Mouse (Mus musculus): ENCODE data around the gene Nphs1. TPM values are rescaled to one million over a fixed set of nuclear protein-coding genes. Genes with fewer than 3 reads are reported as not detected.

Gene Nphs1
- polyA plus RNA-seq, 1 experiment, result 1.8 TPM

- peak in 1 of 2 experiments; percentile 41 for DNase-seq (ENCODE audit: low read depth in 1 of 2, low spot score in 2 of 2)
- Histone ChIP-seq H3K27ac (ENCODE audit: insufficient read depth, low read length) (peak overlapping the region; percentile 85), H3K36me3 (ENCODE audit: control insufficient read depth, insufficient read depth, low read length) (no peaks in the 10 kb centered on the region), H3K27me3 (ENCODE audit: control insufficient read depth, insufficient read depth, low read length) (no peaks in the 10 kb centered on the region), H3K4me1 (ENCODE audit: control insufficient read depth, insufficient read depth, insufficient read length) (peaks cover 42% of the 10 kb centered on the region; the same call in 1 of the 2 replicates), H3K4me3 (ENCODE audit: extremely low read depth, insufficient read depth, insufficient read length) (no peak overlapping the region)
- TF ChIP-seq CTCF (IDR thresholded peaks at IDR 0.05; ENCODE audit: extremely low read depth, insufficient read depth, insufficient read length, insufficient replicate concordance) (no peak), POLR2A (IDR thresholded peaks at IDR 0.05; ENCODE audit: low read depth, low read length) (no peak)
- WGBS, result 10% methylated on average over 9 of the region's 9 CpGs
These were observed 40.3 kb upstream of the Nphs1 start for GRCm38 (mm10) chr7:30417856-30418255.

DNA sequence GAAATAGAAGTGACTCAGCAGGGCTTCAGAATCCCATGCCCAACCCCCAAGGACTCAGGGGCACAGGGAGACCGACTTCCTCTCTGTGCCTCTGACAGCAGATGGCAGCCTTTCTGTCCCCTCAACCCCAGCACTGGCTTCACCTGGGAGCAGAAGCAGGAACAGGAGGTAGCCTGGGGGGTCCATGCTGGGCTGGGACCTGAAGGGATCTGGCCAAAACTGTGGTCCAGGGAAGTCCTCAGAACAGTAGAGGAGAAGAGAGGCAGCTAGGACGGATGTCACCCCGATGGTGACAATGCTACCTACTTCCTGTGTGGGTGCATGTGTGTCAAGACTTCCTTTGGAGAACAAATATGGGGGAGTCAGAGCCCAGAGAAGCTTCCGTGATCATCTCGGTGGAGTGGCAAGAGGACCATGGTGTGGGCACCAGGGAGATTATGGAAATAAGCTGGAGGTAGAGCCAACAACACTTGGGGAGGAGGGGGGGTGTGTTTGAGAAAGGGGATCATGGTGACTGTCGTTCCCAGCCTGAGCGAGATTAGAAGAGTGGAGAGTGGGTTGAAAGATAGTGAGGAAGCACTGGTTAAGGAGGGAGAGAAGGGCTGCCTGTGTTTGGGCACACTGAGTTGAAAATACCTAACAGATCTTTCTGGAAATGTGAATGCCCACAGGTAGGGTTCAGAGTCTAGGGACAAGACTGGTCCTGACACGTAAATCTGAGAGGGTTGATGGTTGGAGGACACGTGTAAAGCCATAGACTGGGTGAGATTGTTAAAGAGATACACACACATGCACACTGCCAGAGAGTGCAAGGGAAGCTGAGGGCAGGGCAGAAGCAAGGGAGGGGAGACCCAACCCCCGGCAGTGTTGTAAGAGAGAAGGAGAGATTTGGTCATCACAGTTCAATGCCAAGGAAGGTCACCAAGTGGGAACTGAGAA lies 38.3 kb upstream of the Nphs1 start, which contains the start of gene Hcst:
Gene Hcst (minus strand): TSS at position 294 of the 939 bp plus-strand sequence.
- Histone ChIP-seq H3K27ac (ENCODE audit: insufficient read depth, low read length) (peak within 1 kb of the TSS; percentile 97), H3K27me3 (ENCODE audit: control insufficient read depth, insufficient read depth, low read length) (no peaks in the 10 kb centered on the region), H3K4me3 (ENCODE audit: extremely low read depth, insufficient read depth, insufficient read length) (peak within 1 kb of the TSS; percentile 62), H3K4me1 (ENCODE audit: control insufficient read depth, insufficient read depth, insufficient read length) (peaks cover 43% of the 10 kb centered on the region; the same call in 1 of the 2 replicates), H3K36me3 (ENCODE audit: control insufficient read depth, insufficient read depth, low read length) (peaks cover 15% of the 10 kb centered on the region)
- DNase-seq (ENCODE audit: low read depth in 1 of 2, low spot score in 2 of 2), result peak; percentile 56 to 62
- TF ChIP-seq CTCF (IDR thresholded peaks at IDR 0.05; ENCODE audit: extremely low read depth, insufficient read depth, insufficient read length, insufficient replicate concordance), result no peak
- TF ChIP-seq POLR2A (IDR thresholded peaks at IDR 0.05; ENCODE audit: low read depth, low read length), result peak; percentile 63
- WGBS, result 9% methylated on average over 10 of the region's 10 CpGs

- H3K36me3 ChIP-seq (ENCODE audit: control insufficient read depth, insufficient read depth, low read length), result peaks cover 23% of the 10 kb centered on the region
- peak overlapping the region; percentile 62 for H3K4me3 ChIP-seq (ENCODE audit: extremely low read depth, insufficient read depth, insufficient read length)
- 63% methylated on average over 3 of the region's 3 CpGs for WGBS
- no peak for TF ChIP-seq POLR2A (IDR thresholded peaks at IDR 0.05; ENCODE audit: low read depth, low read length)
- no peak for TF ChIP-seq CTCF (IDR thresholded peaks at IDR 0.05; ENCODE audit: extremely low read depth, insufficient read depth, insufficient read length, insufficient replicate concordance)
- peaks cover 41% of the 10 kb centered on the region; the same call in 1 of the 2 replicates for H3K4me1 ChIP-seq (ENCODE audit: control insufficient read depth, insufficient read depth, insufficient read length)
- DNase-seq (ENCODE audit: low read depth in 1 of 2, low spot score in 2 of 2), result no peak
- H3K27ac ChIP-seq (ENCODE audit: insufficient read depth, low read length), result peak overlapping the region; percentile 97
- H3K27me3 ChIP-seq (ENCODE audit: control insufficient read depth, insufficient read depth, low read length), result no peaks in the 10 kb centered on the region
These were observed 37.4 kb upstream of the Nphs1 start for GRCm38 (mm10) chr7:30420673-30421072.

DNA sequence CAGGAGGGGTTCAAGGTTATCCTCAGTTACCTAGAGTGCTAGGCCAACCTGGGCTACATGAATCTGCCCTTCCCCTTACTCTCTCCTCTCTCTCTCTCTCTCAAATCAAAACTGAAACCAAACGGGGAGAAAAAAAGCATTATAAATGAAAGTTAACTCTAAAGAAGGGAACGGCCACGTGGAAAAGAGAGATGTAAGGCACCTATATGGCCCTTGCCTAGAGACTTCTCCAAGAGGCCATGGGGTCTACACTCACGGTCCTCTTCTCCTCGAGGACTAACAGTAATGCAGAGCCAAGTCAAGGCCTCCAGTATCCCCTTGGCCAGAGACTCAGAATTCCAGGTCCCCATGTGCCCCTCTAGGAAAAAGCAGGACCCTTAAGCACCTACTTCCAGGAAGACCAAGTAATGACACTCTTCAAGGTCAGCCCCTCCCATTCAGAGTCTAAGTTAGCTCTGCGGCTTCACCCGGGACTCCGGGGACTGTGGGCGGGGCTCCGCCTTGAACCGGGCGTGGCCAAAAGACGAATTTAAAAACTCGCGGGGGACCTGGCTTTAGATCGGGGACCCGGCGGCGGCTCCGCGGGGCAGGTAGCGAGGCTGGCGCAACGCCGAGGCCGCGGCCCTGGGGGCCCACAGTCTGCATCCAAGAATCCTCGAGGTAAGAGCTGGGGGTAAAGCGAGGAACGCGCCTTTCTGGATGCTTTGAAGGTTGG lies 36.8 kb upstream of the Nphs1 start, which contains the start of gene Nfkbid:
Gene Nfkbid (plus strand): TSS at position 558 of the 715 bp plus-strand sequence.
- 2% methylated on average over 31 of the region's 31 CpGs for WGBS
- peak within 1 kb of the TSS; percentile 69 for H3K4me3 ChIP-seq (ENCODE audit: extremely low read depth, insufficient read depth, insufficient read length)
- H3K36me3 ChIP-seq (ENCODE audit: control insufficient read depth, insufficient read depth, low read length), result peaks cover 28% of the 10 kb centered on the region
- peak within 1 kb of the TSS; percentile 98 for H3K27ac ChIP-seq (ENCODE audit: insufficient read depth, low read length)
- H3K27me3 ChIP-seq (ENCODE audit: control insufficient read depth, insufficient read depth, low read length), result no peaks in the 10 kb centered on the region
- peak; percentile 86 to 92 for DNase-seq (ENCODE audit: low read depth in 1 of 2, low spot score in 2 of 2)
- peaks cover 37% of the 10 kb centered on the region; the same call in 1 of the 2 replicates for H3K4me1 ChIP-seq (ENCODE audit: control insufficient read depth, insufficient read depth, insufficient read length)
- no peak for TF ChIP-seq CTCF (IDR thresholded peaks at IDR 0.05; ENCODE audit: extremely low read depth, insufficient read depth, insufficient read length, insufficient replicate concordance)
- peak; percentile 84; the same call in 1 of the 2 replicates for TF ChIP-seq POLR2A (IDR thresholded peaks at IDR 0.05; ENCODE audit: low read depth, low read length)

- peaks cover 33% of the 10 kb centered on the region; the same call in 1 of the 2 replicates for H3K4me1 ChIP-seq (ENCODE audit: control insufficient read depth, insufficient read depth, insufficient read length)
- no peak for TF ChIP-seq POLR2A (IDR thresholded peaks at IDR 0.05; ENCODE audit: low read depth, low read length)
- TF ChIP-seq CTCF (IDR thresholded peaks at IDR 0.05; ENCODE audit: extremely low read depth, insufficient read depth, insufficient read length, insufficient replicate concordance), result no peak
- H3K4me3 ChIP-seq (ENCODE audit: extremely low read depth, insufficient read depth, insufficient read length), result peak overlapping the region; percentile 69
- DNase-seq (ENCODE audit: low read depth in 1 of 2, low spot score in 2 of 2), result peak; percentile 95 to 97
- H3K27me3 ChIP-seq (ENCODE audit: control insufficient read depth, insufficient read depth, low read length), result no peaks in the 10 kb centered on the region
- under 1% methylated on average over 45 of the region's 45 CpGs for WGBS
- peaks cover 33% of the 10 kb centered on the region for H3K36me3 ChIP-seq (ENCODE audit: control insufficient read depth, insufficient read depth, low read length)
- H3K27ac ChIP-seq (ENCODE audit: insufficient read depth, low read length), result peak overlapping the region; percentile 98
These were observed 36.2 kb upstream of the Nphs1 start for GRCm38 (mm10) chr7:30421890-30422435.

GRCm38 (mm10) chr7:30422560-30422959 lies 35.6 kb upstream of the Nphs1 start:
- peak overlapping the region; percentile 69 for H3K4me3 ChIP-seq (ENCODE audit: extremely low read depth, insufficient read depth, insufficient read length)
- DNase-seq (ENCODE audit: low read depth in 1 of 2, low spot score in 2 of 2), result no peak
- H3K27me3 ChIP-seq (ENCODE audit: control insufficient read depth, insufficient read depth, low read length), result no peaks in the 10 kb centered on the region
- 1% methylated on average over 9 of the region's 9 CpGs for WGBS
- TF ChIP-seq POLR2A (IDR thresholded peaks at IDR 0.05; ENCODE audit: low read depth, low read length), result no peak
- no peak for TF ChIP-seq CTCF (IDR thresholded peaks at IDR 0.05; ENCODE audit: extremely low read depth, insufficient read depth, insufficient read length, insufficient replicate concordance)
- peaks cover 29% of the 10 kb centered on the region; the same call in 1 of the 2 replicates for H3K4me1 ChIP-seq (ENCODE audit: control insufficient read depth, insufficient read depth, insufficient read length)
- peaks cover 39% of the 10 kb centered on the region for H3K36me3 ChIP-seq (ENCODE audit: control insufficient read depth, insufficient read depth, low read length)
- H3K27ac ChIP-seq (ENCODE audit: insufficient read depth, low read length), result peak overlapping the region; percentile 98
